Mouse (Mus musculus) midbrain, embryonic 11.5 days (tissue): Measurements from ENCODE around the gene Abi3. TPM values are rescaled to one million over a fixed set of nuclear protein-coding genes. Genes with fewer than 3 reads are reported as not detected.
A peak's percentile ranks its signal among the peaks of the same experiment; 100 is the strongest.

Experiments used
- ATAC-seq: fragments of 200-750 bp; cut with Nextera tagmentation; 2 replicates; pipeline ENCODE4 v1.8.0; 2017; ENCODE audit warnings: moderate TSS enrichment, moderate library complexity; ENCODE audit not compliant: low FRiP score
- DNase-seq: peaks from one replicate; pipeline ENCODE4 v3.0.0; 2015; ENCODE audit warnings: low spot score; ENCODE audit errors: missing footprints
- H3K27ac ChIP-seq: fragments of 300-500 bp; sonication (generic); 2 replicates; pipeline ENCODE4 v1.5.1; 2014; ENCODE audit warnings: low read depth, low read length
- H3K27me3 ChIP-seq: fragments of 300-500 bp; sonication (generic); 2 replicates; pipeline ENCODE4 v1.6.1; 2014; ENCODE audit warnings: mild to moderate bottlenecking, low read length, moderate library complexity, mixed read lengths; ENCODE audit not compliant: control insufficient read depth, insufficient read depth
- H3K36me3 ChIP-seq: fragments of 300-500 bp; sonication (generic); 2 replicates; pipeline ENCODE4 v1.6.1; 2014; ENCODE audit warnings: mild to moderate bottlenecking, low read length, moderate library complexity, mixed read lengths; ENCODE audit not compliant: control insufficient read depth, insufficient read depth
- H3K4me1 ChIP-seq: fragments of 300-500 bp; sonication (generic); 2 replicates; pipeline ENCODE4 v1.6.1; 2014; ENCODE audit warnings: low read length; ENCODE audit not compliant: control insufficient read depth, insufficient read depth
- H3K4me2 ChIP-seq: fragments of 300-500 bp; sonication (generic); 2 replicates; pipeline ENCODE4 v1.6.1; 2014; ENCODE audit warnings: mild to moderate bottlenecking, moderate library complexity
- H3K4me3 ChIP-seq: fragments of 300-500 bp; sonication (generic); 2 replicates; pipeline ENCODE4 v1.5.1; 2014; ENCODE audit warnings: low read depth, low read length
- H3K9ac ChIP-seq: fragments of 300-500 bp; sonication (generic); 2 replicates; pipeline ENCODE4 v1.6.1; 2014; ENCODE audit warnings: low read length
- H3K9me3 ChIP-seq: fragments of 300-500 bp; sonication (generic); 2 replicates; pipeline ENCODE4 v1.6.1; 2016; ENCODE audit warnings: low read length; ENCODE audit not compliant: control insufficient read depth
- WGBS: fragments of 180-500 bp; shearing (Covaris S2); extraction: QIAGEN DNeasy Blood & Tissue Kit; methylation state at CpG from one replicate; pipeline ENCODE4 v1.1.7; 2014; 5-methylcytosine and 5-hydroxymethylcytosine counted together
- polyA plus RNA-seq: library from polyadenylated mRNA; unstranded; fragments of >200 nt; fragmentation: Nextera tagmentation; extraction: Ambion mirVana; gene quantifications from 2 replicates; pipeline ENCODE4 v1.2.1, GENCODE M21; 2014

Abi3 gene
- polyA plus RNA-seq, 1 experiment from 2014 or later: 1.2 TPM

GRCm38 (mm10) chr11:95834742-95835710 is 7.2 kb downstream of the Abi3 start:
- H3K4me2 ChIP-seq: no peak overlapping the region
- no peak overlapping the region for H3K4me3 ChIP-seq
- ATAC-seq (no peak), DNase-seq (peak; percentile 83)
- H3K9me3 ChIP-seq: no peaks in the 10 kb centered on the region
- H3K27me3 ChIP-seq: peaks cover 64% of the 10 kb centered on the region
- H3K36me3 ChIP-seq: no peaks in the 10 kb centered on the region
- 24% methylated on average over 15 of the region's 15 CpGs for WGBS
- H3K4me1 ChIP-seq: peaks cover 16% of the 10 kb centered on the region
- no peak overlapping the region for H3K27ac ChIP-seq
- H3K9ac ChIP-seq: no peak overlapping the region

GRCm38 (mm10) chr11:95834143-95834667 is 8.1 kb downstream of the Abi3 start:
- Histone ChIP-seq H3K27ac (no peak overlapping the region), H3K4me2 (no peak overlapping the region), H3K36me3 (no peaks in the 10 kb centered on the region), H3K9me3 (no peaks in the 10 kb centered on the region), H3K27me3 (peaks cover 72% of the 10 kb centered on the region), H3K9ac (no peak overlapping the region), H3K4me3 (no peak overlapping the region), H3K4me1 (peaks cover 16% of the 10 kb centered on the region)
- ATAC-seq (no peak), DNase-seq (peak; percentile 90)
- WGBS: 4% methylated on average over 22 of the region's 22 CpGs

DNA sequence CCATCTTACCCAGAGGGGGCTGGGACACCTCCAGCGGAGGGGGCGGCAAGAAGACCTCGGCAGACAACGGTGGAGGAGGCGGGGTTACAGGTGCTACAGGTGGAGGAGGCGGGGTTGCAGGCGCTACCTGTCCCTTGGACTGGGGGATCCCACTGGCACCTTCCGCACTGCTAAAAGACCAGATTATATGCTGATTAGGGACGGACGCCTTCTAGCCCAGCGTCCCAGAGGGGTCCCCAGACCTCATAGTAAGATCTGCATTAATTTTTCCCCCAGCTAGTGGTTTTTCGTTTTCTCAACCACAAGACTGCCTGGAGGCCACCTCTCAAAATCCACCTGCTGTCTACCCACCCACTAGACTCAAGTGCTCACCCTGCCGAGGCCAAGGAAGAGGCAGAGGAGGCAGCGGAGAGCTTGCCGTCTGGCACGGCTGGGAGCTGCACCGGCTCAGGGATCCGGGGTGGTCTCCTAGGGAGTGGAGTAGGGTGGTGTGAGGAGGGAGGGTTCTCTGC is 8.6 kb downstream of the Abi3 start:
- Histone ChIP-seq H3K4me1 (peaks cover 16% of the 10 kb centered on the region), H3K27me3 (peaks cover 77% of the 10 kb centered on the region), H3K9me3 (no peaks in the 10 kb centered on the region), H3K27ac (no peak overlapping the region), H3K4me3 (no peak overlapping the region), H3K4me2 (no peak overlapping the region), H3K36me3 (no peaks in the 10 kb centered on the region), H3K9ac (no peak overlapping the region)
- WGBS: 8% methylated on average over 18 of the region's 18 CpGs
- no peak for DNase-seq
- ATAC-seq: no peak

DNA sequence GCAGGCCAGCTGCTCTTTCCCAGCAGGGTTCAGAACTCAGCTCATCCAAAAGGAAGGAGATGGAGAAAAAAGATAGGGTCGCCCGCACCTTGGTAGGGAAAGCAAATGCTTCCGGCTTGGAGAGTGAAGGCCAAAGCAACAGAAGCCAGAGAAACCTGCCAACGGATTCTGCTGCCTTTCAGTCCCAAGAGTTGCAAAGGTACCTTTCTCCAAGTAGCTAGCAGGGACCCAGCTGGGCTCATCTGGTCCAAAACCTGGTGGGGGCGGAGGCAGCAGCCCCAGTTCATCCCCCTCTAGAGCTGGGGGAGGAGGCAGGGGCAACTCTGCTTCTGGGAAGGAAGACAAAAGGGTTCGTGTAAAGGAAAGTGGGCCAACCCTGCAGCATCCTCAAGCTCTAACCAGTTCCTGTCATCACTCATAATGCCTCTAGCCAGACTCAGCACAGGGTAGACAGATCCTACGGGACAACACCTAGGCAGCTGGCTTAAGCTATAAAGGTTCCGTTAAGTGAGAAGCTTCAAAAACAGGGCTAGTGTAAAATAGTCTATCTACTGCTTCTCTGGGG is 9.2 kb downstream of the Abi3 start:
- H3K4me3 ChIP-seq: no peak overlapping the region
- ATAC-seq: no peak
- WGBS: 24% methylated on average over 8 of the region's 8 CpGs

DNA sequence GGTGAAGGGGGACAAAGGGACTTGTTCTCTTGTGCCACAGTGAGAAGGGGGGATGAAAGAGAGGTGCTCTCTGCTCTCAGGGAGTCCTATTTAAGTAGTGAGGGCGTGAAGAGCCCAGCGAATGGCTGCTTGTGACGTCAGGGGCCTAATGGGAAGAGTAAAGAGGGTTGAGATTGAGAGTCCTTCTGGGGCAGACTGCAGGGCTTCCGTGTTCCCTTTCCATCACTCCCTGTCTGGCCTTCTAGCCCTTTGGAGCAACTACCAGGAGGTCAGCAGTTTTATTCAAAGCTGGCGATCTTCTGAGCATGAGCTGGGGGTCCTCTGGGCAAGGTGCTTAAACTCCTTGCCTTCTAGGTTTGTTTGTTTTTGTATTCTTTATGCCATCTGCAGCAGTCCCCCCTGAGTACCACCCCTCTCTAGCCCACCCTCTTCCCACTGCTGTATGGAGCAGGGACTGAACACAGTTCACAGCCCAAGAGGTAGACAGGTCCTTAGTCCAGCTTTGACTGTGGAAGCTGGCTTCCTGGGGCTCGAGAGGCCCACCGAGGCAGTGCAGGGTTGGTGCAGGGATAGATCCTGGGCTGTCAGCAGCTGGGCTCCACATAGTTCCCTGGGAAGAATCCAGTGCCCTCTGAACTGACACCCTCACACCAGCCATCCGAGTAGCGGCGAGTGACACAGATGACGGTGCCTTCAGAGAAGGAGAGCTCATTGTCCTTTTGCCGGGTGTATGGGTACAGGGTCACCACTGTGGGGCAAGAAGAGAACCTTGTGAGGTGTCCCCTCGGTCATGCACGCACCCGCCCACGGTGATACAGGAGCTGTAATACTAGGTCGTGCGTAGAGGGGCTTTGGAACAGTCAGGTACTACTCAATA is 9.9 kb downstream of the Abi3 start:
- WGBS: 36% methylated on average over 18 of the region's 18 CpGs
- Histone ChIP-seq H3K27ac (no peak overlapping the region), H3K4me3 (no peak overlapping the region), H3K36me3 (no peaks in the 10 kb centered on the region), H3K4me2 (no peak overlapping the region), H3K4me1 (peaks cover 16% of the 10 kb centered on the region), H3K27me3 (peaks cover 86% of the 10 kb centered on the region), H3K9me3 (no peaks in the 10 kb centered on the region), H3K9ac (no peak overlapping the region)
- ATAC-seq (no peak), DNase-seq (peak; percentile 90)

More for the DNA sequence above, 9.2 kb downstream of the Abi3 start:
- Histone ChIP-seq H3K9me3 (no peaks in the 10 kb centered on the region), H3K36me3 (no peaks in the 10 kb centered on the region), H3K27me3 (peaks cover 83% of the 10 kb centered on the region), H3K4me1 (peaks cover 16% of the 10 kb centered on the region), H3K9ac (no peak overlapping the region), H3K27ac (no peak overlapping the region), H3K4me2 (no peak overlapping the region)
- peak; percentile 86 for DNase-seq

GRCm38 (mm10) chr11:95831641-95832040 is 10.6 kb downstream of the Abi3 start:
- Histone ChIP-seq H3K9me3 (no peaks in the 10 kb centered on the region), H3K27ac (no peak overlapping the region), H3K4me2 (no peak overlapping the region), H3K9ac (no peak overlapping the region), H3K4me1 (peaks cover 16% of the 10 kb centered on the region), H3K4me3 (no peak overlapping the region), H3K36me3 (no peaks in the 10 kb centered on the region), H3K27me3 (peaks cover 92% of the 10 kb centered on the region)
- ATAC-seq (no peak), DNase-seq (no peak)
- 4% methylated on average over 15 of the region's 15 CpGs for WGBS

- no peak overlapping the region for H3K9ac ChIP-seq
- no peak overlapping the region for H3K27ac ChIP-seq
- H3K4me1 ChIP-seq: peaks cover 16% of the 10 kb centered on the region
- DNase-seq: peak; percentile 91
- no peaks in the 10 kb centered on the region for H3K36me3 ChIP-seq
- 7% methylated on average over 10 of the region's 10 CpGs for WGBS
- H3K4me3 ChIP-seq: 0 out of 2 replicates have a peak overlapping the region, but pooled peaks have one; percentile 7
- H3K27me3 ChIP-seq: peaks cover 93% of the 10 kb centered on the region
- ATAC-seq: no peak
- no peaks in the 10 kb centered on the region for H3K9me3 ChIP-seq
- peak overlapping the region; percentile 31 for H3K4me2 ChIP-seq
These were observed 11.0 kb downstream of the Abi3 start for GRCm38 (mm10) chr11:95831276-95831619.

DNA sequence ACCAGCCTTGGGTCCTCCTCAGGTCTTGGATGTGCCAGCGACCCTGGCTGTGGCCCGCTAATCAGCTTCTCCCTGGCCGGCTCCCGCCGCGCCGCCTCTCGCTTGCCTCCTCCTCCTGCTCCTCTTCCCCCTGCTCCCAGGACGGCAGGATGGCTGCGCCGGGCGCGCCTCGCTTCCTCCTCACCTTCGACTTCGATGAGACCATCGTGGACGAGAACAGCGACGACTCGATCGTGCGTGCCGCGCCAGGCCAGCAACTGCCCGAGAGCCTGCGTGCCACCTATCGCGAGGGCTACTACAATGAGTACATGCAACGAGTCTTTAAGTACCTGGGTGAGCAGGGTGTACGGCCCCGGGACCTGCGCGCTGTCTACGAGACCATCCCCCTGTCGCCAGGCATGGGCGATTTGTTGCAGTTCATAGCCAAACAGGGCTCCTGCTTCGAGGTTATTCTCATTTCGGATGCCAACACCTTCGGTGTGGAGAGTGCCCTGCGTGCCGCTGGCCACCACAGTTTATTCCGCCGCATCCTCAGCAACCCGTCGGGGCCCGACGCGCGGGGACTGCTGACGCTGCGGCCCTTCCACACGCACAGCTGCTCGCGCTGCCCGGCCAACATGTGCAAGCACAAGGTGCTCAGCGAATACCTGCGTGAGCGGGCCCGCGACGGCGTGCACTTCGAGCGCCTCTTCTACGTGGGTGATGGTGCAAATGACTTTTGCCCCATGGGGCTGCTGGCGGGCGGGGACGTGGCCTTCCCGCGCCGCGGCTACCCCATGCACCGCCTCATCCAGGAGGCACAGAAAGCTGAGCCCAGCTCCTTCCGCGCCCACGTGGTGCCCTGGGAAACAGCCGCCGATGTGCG is 11.6 kb downstream of the Abi3 start:
- Histone ChIP-seq H3K9me3 (no peaks in the 10 kb centered on the region), H3K36me3 (no peaks in the 10 kb centered on the region), H3K27me3 (peaks cover 87% of the 10 kb centered on the region), H3K4me1 (peaks cover 16% of the 10 kb centered on the region), H3K4me3 (peak overlapping the region; percentile 14; the same call in 1 of the 2 replicates), H3K4me2 (peak overlapping the region; percentile 31), H3K9ac (no peak overlapping the region), H3K27ac (no peak overlapping the region)
- WGBS: 3% methylated on average over 80 of the region's 80 CpGs
- ATAC-seq (no peak), DNase-seq (peak; percentile 93)
